Mouse (Mus musculus) C2C12 (cell line): Measurements from ENCODE around the gene Gm19935. TPM values are rescaled to one million over a fixed set of nuclear protein-coding genes. Genes with fewer than 3 reads are reported as not detected.

Source experiments
- H3K27me3 ChIP-seq: one replicate; pipeline ENCODE4 v1.6.1; 2011; ENCODE audit not compliant: control insufficient read depth, insufficient read depth, insufficient read length
- H3K36me3 ChIP-seq: one replicate; pipeline ENCODE4 v1.6.1; 2011; ENCODE audit not compliant: control insufficient read depth, insufficient read depth
- H3K4me3 ChIP-seq: one replicate; pipeline ENCODE4 v1.5.1; 2011; ENCODE audit warnings: mild to moderate bottlenecking, control low read depth; ENCODE audit not compliant: poor library complexity, insufficient read depth, severe bottlenecking
- H3K79me2 ChIP-seq: one replicate; pipeline ENCODE4 v1.6.1; 2011; ENCODE audit not compliant: control insufficient read depth, insufficient read depth
- H3K79me3 ChIP-seq: one replicate; pipeline ENCODE4 v1.6.1; 2011; ENCODE audit warnings: low read depth, control low read depth
- H3ac ChIP-seq: one replicate; pipeline ENCODE3; 2011; ENCODE audit warnings: low read depth; ENCODE audit not compliant: control insufficient read depth, insufficient read length
- CEBPB ChIP-seq: IDR thresholded peaks from one replicate; pipeline ENCODE4 v1.6.1; 2011; ENCODE audit warnings: low read depth, mild to moderate bottlenecking, control low read depth, moderate library complexity
- CTCF ChIP-seq: IDR thresholded peaks from one replicate; pipeline ENCODE4 v1.5.1; 2011; ENCODE audit not compliant: control insufficient read depth, insufficient read depth, insufficient read length
- FOSL1 ChIP-seq: IDR thresholded peaks from one replicate; pipeline ENCODE4 v1.8.0; 2011; ENCODE audit warnings: mild to moderate bottlenecking, low read length; ENCODE audit not compliant: poor library complexity, insufficient read depth, severe bottlenecking
- MAX ChIP-seq: IDR thresholded peaks from one replicate; pipeline ENCODE4 v1.6.1; 2011; ENCODE audit warnings: mild to moderate bottlenecking, control low read depth
- MYOD1 ChIP-seq: IDR thresholded peaks from one replicate; pipeline ENCODE4 v1.6.1; 2011; ENCODE audit warnings: low read depth; ENCODE audit not compliant: control insufficient read depth, insufficient read length
- MYOG ChIP-seq: IDR thresholded peaks from one replicate; pipeline ENCODE4 v1.6.1; 2011; ENCODE audit not compliant: control insufficient read depth, insufficient read length; ENCODE audit errors: extremely low read depth
- USF1 ChIP-seq: IDR thresholded peaks from one replicate; pipeline ENCODE4 v1.6.1; 2011; ENCODE audit warnings: low read depth, mild to moderate bottlenecking, control low read depth, moderate library complexity
- long read RNA-seq, 2 experiments: library from polyadenylated mRNA; unstranded; transcript quantifications; one replicate each; pipeline ENCODE4 v2.0.0; 2019 to 2020
- polyA plus RNA-seq: library from polyadenylated mRNA; unstranded; fragments of >200 nt; fragmentation: generic; extraction: Trizol; gene quantifications from one replicate; pipeline ENCODE4 v1.2.1, GENCODE M21; 2012; ENCODE audit warnings: missing spikeins

Gm19935 gene
- 0.04 TPM for polyA plus RNA-seq
- long read RNA-seq, experiment 1: 0 reads
- long read RNA-seq, experiment 2: 0 reads

DNA sequence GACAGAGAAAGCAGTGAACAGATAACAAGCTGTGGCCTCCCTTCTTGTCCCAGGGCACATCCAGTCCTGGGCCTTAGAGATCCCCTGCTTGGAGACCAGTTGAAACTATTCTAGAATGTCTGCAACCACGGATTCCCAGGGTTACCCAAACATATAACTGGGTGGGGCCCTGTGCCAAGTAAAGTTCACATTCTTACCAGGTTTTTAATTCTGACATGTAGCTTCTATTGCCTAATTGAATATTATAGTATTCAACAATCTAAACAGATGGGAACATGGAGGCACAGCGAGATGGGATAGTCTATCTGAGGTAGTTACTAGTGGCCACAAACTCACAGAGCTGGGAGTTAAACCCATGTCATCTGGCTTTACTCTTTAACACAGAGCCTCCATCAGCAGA, at the start of gene Gm19935:
Gene Gm19935 (minus strand): TSS at position 101 of the 400 bp plus-strand sequence.
- TF ChIP-seq MAX: no peak
- TF ChIP-seq FOSL1: no peak
- TF ChIP-seq USF1: no peak
- no peak for TF ChIP-seq MYOD1
- no peak for TF ChIP-seq MYOG
- no peak for TF ChIP-seq CEBPB
- no peak for TF ChIP-seq CTCF
- H3K79me2 ChIP-seq: no peaks in the 10 kb centered on the region
- H3K79me3 ChIP-seq: no peaks in the 10 kb centered on the region
- H3K36me3 ChIP-seq: no peaks in the 10 kb centered on the region
- H3K27me3 ChIP-seq: no peaks in the 10 kb centered on the region
- no peak within 1 kb of the TSS for H3K4me3 ChIP-seq
- no peak within 1 kb of the TSS for H3ac ChIP-seq

DNA sequence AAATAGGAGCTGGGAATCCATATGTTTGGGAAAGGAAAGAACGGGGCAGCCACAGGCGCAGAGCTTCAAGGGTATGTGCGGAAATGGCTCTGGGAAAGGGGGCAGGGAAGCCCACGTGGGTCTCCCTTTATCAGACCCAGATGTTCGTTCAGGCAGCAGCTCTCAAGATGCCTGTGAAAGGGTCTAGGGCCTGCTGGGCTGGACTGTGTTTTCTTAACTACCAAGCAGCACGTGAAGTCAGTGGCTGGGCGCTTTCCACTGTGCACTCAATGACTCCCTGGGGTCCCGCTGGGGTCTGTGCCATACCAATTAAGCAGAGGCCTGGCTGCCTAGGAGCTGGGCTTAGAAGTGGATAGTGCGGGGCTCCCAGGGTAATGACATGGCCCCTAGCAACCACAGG, 44.8 kb upstream of the Gm19935 start:
- H3K4me3 ChIP-seq: no peak overlapping the region
- no peaks in the 10 kb centered on the region for H3K79me2 ChIP-seq
- H3K27me3 ChIP-seq: no peaks in the 10 kb centered on the region
- H3K36me3 ChIP-seq: no peaks in the 10 kb centered on the region
- H3ac ChIP-seq: no peak overlapping the region
- TF ChIP-seq MYOD1 (no peak), MYOG (no peak), CEBPB (no peak), FOSL1 (no peak), MAX (no peak), CTCF (no peak), USF1 (no peak)
- H3K79me3 ChIP-seq: no peaks in the 10 kb centered on the region

DNA sequence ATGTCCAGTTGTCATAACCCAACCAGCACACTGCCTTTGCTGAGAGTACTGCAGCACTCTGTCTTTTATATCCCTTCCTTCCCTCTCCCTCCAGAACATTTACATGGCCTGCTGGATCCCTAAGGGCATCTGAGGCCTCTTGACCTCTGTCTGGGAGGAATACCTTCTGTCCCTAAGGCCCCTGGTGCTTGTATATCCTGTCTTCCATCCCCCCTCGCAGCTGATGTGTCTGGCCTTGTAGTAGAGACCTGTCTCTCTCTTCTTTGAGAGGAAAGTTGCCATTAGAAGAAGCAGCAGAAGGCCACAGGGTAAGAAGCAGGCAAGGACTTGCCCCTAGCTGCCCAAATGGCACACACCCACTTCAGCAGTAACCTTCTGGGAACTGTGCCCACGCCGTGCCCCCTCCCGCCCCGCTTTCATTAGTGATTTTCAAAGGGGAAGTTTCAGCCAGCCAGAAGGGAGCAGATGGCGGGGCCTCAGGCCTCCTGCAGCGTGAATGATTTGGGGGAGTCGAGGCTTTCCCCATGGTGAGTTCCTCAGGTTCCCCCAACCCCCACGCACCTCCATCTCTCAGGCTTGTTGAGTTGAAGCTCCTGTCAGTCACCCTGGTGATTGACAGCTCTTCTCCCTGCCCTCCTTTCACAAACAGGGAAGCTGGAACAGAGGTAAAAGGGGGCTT, 44.2 kb upstream of the Gm19935 start:
- Histone ChIP-seq H3K4me3 (no peak overlapping the region), H3K27me3 (no peaks in the 10 kb centered on the region), H3K79me2 (no peaks in the 10 kb centered on the region), H3K79me3 (no peaks in the 10 kb centered on the region), H3K36me3 (no peaks in the 10 kb centered on the region), H3ac (no peak overlapping the region)
- TF ChIP-seq CTCF: no peak
- TF ChIP-seq MAX: no peak
- no peak for TF ChIP-seq USF1
- TF ChIP-seq MYOD1: no peak
- TF ChIP-seq FOSL1: no peak
- no peak for TF ChIP-seq CEBPB
- no peak for TF ChIP-seq MYOG

DNA sequence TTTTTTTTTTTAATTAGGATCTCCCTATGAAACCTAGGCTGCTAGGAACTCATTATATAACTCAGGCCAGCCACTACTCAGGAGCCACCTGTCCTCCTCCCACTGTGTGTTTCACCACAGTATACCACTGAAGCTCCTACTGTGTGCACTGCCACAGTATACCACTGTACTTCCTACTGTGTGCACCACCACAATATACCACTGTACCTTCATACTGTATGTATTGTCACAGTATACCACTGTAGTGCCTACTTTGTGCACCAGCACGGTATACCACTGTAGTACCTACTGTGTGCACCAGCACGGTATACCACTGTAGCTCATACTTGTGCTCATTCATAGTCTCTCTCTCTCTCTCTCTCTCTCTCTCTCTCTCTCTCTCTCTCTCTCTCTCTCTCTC, 40.9 kb upstream of the Gm19935 start:
- Histone ChIP-seq H3K79me2 (no peaks in the 10 kb centered on the region), H3K36me3 (no peaks in the 10 kb centered on the region), H3K27me3 (no peaks in the 10 kb centered on the region), H3ac (no peak overlapping the region), H3K4me3 (no peak overlapping the region), H3K79me3 (no peaks in the 10 kb centered on the region)
- TF ChIP-seq MYOD1 (no peak), FOSL1 (no peak), CEBPB (no peak), CTCF (no peak), MAX (no peak), USF1 (no peak), MYOG (no peak)

DNA sequence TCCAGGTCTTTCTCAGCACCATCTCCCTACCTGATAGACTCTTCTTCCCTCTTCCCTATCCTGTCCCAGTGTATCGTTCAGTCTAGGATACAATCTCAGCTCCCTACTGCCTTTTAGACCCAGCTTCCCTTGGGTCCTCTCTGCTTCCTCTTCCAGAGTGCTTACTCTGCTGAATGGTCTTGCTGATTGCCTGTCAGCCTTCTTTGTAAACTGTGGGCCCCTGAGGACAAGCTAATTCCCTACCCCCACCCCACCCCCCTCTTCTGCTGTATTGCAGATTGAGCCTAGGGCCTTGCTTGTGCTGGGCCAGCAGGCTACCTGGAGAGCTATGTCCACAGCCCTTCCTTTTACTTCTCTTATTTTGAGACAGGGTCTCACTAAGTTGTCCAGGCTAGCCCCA, 39.8 kb upstream of the Gm19935 start:
- TF ChIP-seq MYOG (no peak), MYOD1 (no peak), CTCF (no peak), FOSL1 (no peak), CEBPB (no peak), USF1 (no peak), MAX (no peak)
- Histone ChIP-seq H3K36me3 (no peaks in the 10 kb centered on the region), H3ac (no peak overlapping the region), H3K79me3 (no peaks in the 10 kb centered on the region), H3K79me2 (no peaks in the 10 kb centered on the region), H3K4me3 (no peak overlapping the region), H3K27me3 (no peaks in the 10 kb centered on the region)

DNA sequence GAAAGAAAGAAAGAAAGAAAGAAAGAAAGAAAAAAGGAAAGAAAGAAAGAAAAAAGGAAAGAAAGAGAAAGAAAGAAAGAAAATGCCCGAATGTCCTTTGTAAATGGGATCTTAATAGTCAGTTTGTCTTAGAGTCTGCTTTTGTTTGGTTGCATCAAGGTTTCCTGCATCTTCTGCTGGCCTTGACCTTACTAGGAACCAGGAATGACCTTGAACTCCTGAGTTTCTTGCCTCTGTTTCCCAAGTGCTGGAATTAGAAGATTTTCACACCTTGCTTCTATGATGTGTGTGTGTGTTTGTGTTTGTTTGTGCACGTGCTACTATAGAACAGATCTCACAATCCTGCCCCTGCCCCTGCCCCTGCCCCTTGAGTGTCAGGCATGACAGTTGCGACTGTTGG, 39.0 kb upstream of the Gm19935 start:
- no peak overlapping the region for H3ac ChIP-seq
- H3K36me3 ChIP-seq: no peaks in the 10 kb centered on the region
- H3K79me3 ChIP-seq: no peaks in the 10 kb centered on the region
- no peak for TF ChIP-seq CTCF
- TF ChIP-seq FOSL1: no peak
- TF ChIP-seq CEBPB: no peak
- no peak for TF ChIP-seq MYOG
- no peak for TF ChIP-seq MYOD1
- TF ChIP-seq USF1: no peak
- no peak for TF ChIP-seq MAX
- no peaks in the 10 kb centered on the region for H3K79me2 ChIP-seq
- no peak overlapping the region for H3K4me3 ChIP-seq
- H3K27me3 ChIP-seq: no peaks in the 10 kb centered on the region
